Mouse (Mus musculus) kidney, adult 11 months (tissue): Measurements from ENCODE around the gene Foxj3.
A peak's percentile ranks its signal among the peaks of the same experiment; 100 is the strongest.

ENCODE experiments used
- DNase-seq: peaks from one replicate; pipeline ENCODE4 v3.0.0; 2022

Foxj3 gene

DNA sequence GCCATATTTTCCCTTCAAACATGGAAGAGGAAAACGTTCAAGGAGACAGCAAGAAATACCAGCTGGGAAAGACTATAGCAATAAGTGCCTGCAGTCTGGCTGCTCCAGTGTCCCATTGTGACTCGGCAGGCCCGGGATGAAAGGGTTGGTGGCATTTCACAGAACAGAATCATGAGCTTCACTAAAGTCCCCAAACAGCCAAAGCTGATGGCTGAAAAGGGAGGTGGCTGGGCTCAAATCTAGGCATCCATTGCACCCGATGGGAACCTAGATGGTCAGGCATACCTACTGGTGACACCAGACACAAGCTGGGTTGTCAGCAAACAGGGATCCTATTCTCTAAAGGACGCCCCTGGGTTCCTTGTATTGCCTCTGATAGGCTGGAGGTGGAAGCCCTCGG is 101.1 kb downstream of the Foxj3 start:
- no peak for DNase-seq

GRCm38 (mm10) chr4:119638656-119639055 is 101.9 kb downstream of the Foxj3 start:
- DNase-seq, result no peak

DNA sequence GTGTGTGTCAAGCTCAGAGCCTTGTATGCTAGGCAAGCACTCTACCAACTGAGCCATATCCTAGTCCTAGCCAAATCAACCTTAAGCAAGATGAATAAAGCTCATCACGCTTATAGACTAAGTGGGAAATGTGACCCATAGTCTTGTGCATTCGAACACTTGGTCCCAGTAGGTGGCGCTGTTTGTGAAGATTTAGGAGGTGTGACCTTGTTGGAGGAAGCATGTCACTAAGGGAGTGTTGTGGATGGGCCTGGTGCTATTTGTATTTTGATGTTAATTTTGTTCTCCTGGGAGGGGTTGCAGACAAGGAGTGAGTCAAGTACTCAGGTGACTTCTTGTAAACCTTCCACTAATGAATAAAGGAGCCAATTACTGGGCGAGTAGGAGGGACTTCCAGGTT is 105.9 kb downstream of the Foxj3 start:
- DNase-seq, result no peak

- no peak for DNase-seq
Measured at GRCm38 (mm10) chr4:119657011-119657410, 120.2 kb downstream of the Foxj3 start.

DNA sequence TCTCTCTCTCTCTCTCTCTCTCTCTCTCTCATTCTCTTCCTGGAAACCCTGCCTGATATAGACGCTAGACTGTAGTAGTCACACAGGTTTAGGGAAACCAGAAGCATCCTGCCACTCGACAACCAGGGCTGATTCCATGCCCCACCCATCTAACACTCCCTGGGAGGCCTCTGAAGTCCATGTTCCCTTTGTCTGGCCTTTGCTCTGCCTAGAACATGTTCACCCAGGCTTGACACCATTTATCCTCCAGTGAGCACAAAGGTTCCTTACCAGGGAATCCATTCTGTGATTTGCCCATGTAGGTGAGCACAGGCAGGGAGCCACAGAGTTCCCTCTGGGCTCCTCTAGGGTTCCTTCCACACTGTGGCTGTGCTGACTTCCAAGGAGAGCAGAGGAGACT is 121.4 kb downstream of the Foxj3 start:
- peak; percentile 76 for DNase-seq

- DNase-seq, result peak; percentile 72
Measured at GRCm38 (mm10) chr4:119658731-119659130, 121.9 kb downstream of the Foxj3 start, which contains the start of gene Guca2b. Gene Guca2b, minus strand, starts transcription at chr4:119658954.

- no peak for DNase-seq
Measured at GRCm38 (mm10) chr4:119660007-119660406, 123.2 kb downstream of the Foxj3 start.

- no peak for DNase-seq
Measured at GRCm38 (mm10) chr4:119662151-119662550, 125.3 kb downstream of the Foxj3 start.

DNA sequence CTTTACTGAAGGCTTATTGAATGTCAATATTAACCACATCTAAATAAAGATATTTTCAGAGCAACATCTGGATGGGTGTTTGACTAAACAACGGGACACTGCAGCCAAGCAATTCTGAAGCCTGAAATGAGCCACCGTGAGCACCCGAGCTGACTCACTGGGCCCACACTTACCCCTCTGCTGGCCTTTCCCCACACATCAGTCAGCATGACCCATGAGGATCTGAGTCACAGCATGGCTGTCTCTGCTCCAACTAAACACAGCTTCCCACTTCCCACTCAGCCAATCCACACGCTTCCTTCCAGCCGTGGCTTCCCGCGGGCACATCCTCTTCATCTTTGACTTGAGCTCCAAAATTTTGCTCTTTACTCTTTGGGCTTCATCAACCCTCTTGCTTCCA is 126.2 kb downstream of the Foxj3 start:
- DNase-seq, result no peak

- DNase-seq, result no peak
Measured at GRCm38 (mm10) chr4:119663409-119664095, 126.7 kb downstream of the Foxj3 start.

DNA sequence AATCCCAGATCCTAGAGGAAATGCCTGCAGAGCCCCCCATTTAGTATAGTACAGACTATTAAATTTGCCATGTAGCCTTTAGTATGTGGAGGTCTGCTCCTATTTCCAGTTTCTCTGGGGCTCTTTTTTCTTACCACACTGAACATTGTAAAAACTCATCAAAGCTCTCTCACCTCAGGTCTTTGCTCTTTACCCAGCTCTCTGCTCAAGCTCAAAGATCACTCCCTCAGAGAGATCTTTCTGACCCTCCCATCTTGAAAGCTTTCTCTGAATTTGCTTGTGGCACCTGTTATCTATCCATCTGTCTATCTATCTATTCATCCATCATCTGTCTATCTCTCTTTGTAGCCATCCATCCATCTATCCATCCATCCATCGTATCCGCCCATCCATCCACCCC is 128.4 kb downstream of the Foxj3 start:
- DNase-seq, result no peak

DNA sequence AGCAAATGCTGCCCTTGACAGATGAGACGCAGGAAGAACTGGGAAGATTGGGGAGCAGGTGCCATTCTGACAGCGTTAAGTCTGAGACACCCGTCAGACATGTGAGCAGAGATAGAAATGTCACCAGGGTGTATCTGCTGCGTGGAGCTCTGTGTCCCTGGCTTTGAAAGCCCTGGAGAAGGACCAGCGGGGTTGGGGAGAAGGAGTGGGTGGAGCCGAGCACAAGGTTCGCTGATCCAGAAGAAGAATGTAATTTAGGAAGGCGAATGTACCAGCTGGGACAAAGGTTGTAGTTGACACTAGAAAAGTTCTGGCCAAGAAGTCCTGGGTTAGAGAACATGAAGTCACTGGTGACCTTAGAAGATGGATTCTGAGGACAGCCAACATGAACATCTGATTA is 129.3 kb downstream of the Foxj3 start:
- peak; percentile 67 for DNase-seq

DNA sequence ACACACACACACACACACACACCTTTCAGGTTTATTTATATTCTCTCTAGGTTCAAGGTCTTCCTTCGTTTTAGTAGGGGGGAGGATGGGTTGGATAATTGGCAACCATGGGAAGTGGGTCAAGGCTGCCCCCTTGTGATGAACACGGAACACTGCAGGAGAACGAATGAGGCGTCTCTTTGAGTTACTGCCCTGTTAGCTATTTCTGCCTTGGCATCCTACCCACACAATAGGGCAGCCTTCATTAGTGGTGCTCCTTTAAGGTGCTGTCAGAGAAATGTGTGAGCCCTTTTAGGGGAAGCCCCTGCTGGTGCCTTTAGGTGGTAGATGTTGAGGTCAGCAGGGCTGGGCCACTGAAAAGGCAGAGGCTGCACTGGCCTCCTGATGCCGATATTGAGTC is 130.7 kb downstream of the Foxj3 start:
- no peak for DNase-seq

- DNase-seq, result no peak
Measured at GRCm38 (mm10) chr4:119668185-119668584, 131.4 kb downstream of the Foxj3 start.

DNA sequence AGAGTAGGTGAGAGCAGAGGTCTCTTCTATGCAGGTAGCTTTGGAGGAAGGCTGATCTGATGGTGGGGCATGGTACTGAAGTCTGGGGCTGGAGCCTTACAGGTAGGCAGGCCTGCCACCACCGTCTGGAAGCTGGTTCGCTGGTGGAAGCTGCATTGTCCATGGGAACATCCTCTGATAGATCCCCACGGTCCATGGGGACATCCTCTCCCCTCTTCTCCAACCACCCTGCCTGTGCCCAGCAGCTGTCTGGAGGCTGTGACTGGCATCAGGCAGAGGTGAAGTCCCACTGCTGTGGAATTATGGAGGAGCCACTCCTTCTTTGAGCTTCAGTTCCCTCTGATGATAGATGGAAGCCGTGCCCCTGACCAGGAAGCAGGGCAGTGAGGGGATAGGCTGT is 131.8 kb downstream of the Foxj3 start:
- DNase-seq, result no peak

GRCm38 (mm10) chr4:119669356-119670209 is 132.8 kb downstream of the Foxj3 start:
- DNase-seq, result no peak

GRCm38 (mm10) chr4:119670210-119670555 is 133.4 kb downstream of the Foxj3 start:
- no peak for DNase-seq

- DNase-seq, result no peak
Measured at GRCm38 (mm10) chr4:119670736-119671135, 133.9 kb downstream of the Foxj3 start.

DNA sequence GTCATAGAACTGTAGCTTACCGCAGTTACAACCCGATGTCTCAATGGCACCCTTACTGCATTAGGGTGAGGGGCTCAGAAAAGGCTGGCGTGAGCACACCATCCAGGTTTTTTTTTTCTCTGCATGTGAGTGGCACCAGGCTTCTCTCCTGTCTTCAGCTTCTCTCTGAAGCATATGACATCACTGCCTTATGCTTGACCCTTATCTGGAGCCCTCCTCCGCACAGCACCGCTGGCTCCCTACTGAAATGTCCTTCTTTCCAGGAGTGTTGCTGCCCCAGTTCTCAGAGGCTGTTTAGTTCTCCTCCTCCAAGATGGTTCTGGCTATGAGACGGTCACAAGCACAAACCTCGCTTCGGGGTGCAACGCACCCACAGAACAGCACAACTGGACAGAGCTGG is 134.4 kb downstream of the Foxj3 start:
- no peak for DNase-seq

DNA sequence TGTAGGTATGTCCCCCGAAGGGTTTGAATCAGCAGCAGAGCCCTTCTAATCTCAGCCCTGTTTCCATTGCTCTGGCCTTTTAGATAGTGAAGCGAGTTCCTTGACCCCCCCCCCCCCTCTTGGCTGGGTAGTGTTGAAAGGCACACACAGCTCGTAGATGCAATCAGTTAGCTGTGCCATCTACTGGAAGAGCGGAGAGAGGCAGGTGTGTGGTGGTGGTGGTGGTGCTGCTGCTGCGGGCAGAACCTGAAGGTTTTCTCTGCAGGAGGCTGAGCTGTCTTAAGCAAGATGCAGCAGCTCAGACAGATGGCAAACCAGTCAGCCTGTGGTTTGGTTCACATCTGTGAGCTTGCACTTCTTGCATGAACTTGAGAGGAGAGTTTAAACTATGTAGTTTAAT is 135.9 kb downstream of the Foxj3 start:
- no peak for DNase-seq
